Mouse (Mus musculus) ovary, postnatal 14 days (tissue): Measurements from ENCODE around the gene Crat.
"Not testable (repeated sequence)": the region's sequence is repeated elsewhere in the genome, so short reads cannot be mapped to it uniquely, and the experiment has no call there.

Experiments used
- DNase-seq: peaks from one replicate; pipeline ENCODE4 v3.0.0; 2022; ENCODE audit warnings: low spot score

Gene Crat

GRCm38 (mm10) chr2:30440211-30440700 is 24.6 kb upstream of the Crat start:
- DNase-seq: no peak

GRCm38 (mm10) chr2:30439631-30440030 is 24.0 kb upstream of the Crat start:
- DNase-seq: no peak

GRCm38 (mm10) chr2:30437791-30438190 is 22.2 kb upstream of the Crat start:
- no peak for DNase-seq

- no peak for DNase-seq
Measured at GRCm38 (mm10) chr2:30436809-30437208, 21.2 kb upstream of the Crat start.

GRCm38 (mm10) chr2:30436156-30436545 is 20.5 kb upstream of the Crat start:
- DNase-seq: no peak

GRCm38 (mm10) chr2:30435326-30436155 is 19.9 kb upstream of the Crat start:
- peak; percentile 58 for DNase-seq

- no peak for DNase-seq
Measured at GRCm38 (mm10) chr2:30429156-30429555, 13.5 kb upstream of the Crat start.

GRCm38 (mm10) chr2:30421432-30421831 is 5.8 kb upstream of the Crat start:
- DNase-seq: no peak

- DNase-seq: no peak
Measured at GRCm38 (mm10) chr2:30419112-30419511, 3.5 kb upstream of the Crat start.

GRCm38 (mm10) chr2:30418259-30418658 is 2.6 kb upstream of the Crat start:
- no peak for DNase-seq

GRCm38 (mm10) chr2:30417595-30418165 is 2.1 kb upstream of the Crat start:
- no peak for DNase-seq

- not testable (repeated sequence) for DNase-seq
Measured at GRCm38 (mm10) chr2:30417154-30417553, 1.5 kb upstream of the Crat start.

- DNase-seq: no peak
Measured at GRCm38 (mm10) chr2:30416649-30416965, 994 bp upstream of the Crat start.

GRCm38 (mm10) chr2:30415936-30416648 is 479 bp upstream of the Crat start, which contains the start of gene Ptpa:
TSS of gene Ptpa (plus strand) at chr2:30416039.
- DNase-seq: peak; percentile 90

GRCm38 (mm10) chr2:30414681-30415080 is 932 bp downstream of the Crat start:
- no peak for DNase-seq

GRCm38 (mm10) chr2:30414101-30414500 is 1.5 kb downstream of the Crat start:
- no peak for DNase-seq

- no peak for DNase-seq
Measured at GRCm38 (mm10) chr2:30413038-30413973, 2.3 kb downstream of the Crat start.

- DNase-seq: no peak
Measured at GRCm38 (mm10) chr2:30409454-30410176, 6.0 kb downstream of the Crat start.

GRCm38 (mm10) chr2:30408452-30409100 is 7.0 kb downstream of the Crat start:
- DNase-seq: no peak

- no peak for DNase-seq
Measured at GRCm38 (mm10) chr2:30407778-30408177, 7.8 kb downstream of the Crat start.

- no peak for DNase-seq
Measured at GRCm38 (mm10) chr2:30407221-30407620, 8.4 kb downstream of the Crat start.
